Mouse (Mus musculus) heart, postnatal 14 days (tissue): ENCODE measurements around the gene Abat. TPM values are rescaled to one million over a fixed set of nuclear protein-coding genes. Genes with fewer than 3 reads are reported as not detected.

ENCODE experiments used
- DNase-seq, 2 experiments: peaks; one replicate each; pipeline ENCODE4 v3.0.0; 2021 to 2022
- intact Hi-C: fragments of 180-260 bp; cut with DNase I; formaldehyde crosslinking; loops from one replicate; pipeline ENCODE4 v1.15.1; 2025
- long read RNA-seq, 2 experiments: library from polyadenylated mRNA; stranded (forward); transcript quantifications; one replicate each; pipeline ENCODE4 v2.0.0; 2021
- total RNA-seq, 2 experiments: library from RNA; stranded (reverse); gene quantifications; 2 replicates each; pipeline ENCODE4 v1.2.3; 2021

The Abat gene
- total RNA-seq = 1 to 10 TPM; 5.7 to 6.6 TPM
- long read RNA-seq, experiment 1, full-length matches to known transcripts = 3 of 3 reads
- long read RNA-seq, experiment 1, partial matches to known transcripts = 0 of 3 reads
- long read RNA-seq, experiment 1, other reads (novel, unspliced or antisense) = 0 of 3 reads
- long read RNA-seq, experiment 2, full-length matches to known transcripts = 3 of 5 reads
- long read RNA-seq, experiment 2, partial matches to known transcripts = 0 of 5 reads
- long read RNA-seq, experiment 2, other reads (novel, unspliced or antisense) = 2 of 5 reads

GRCm38 (mm10) chr16:8513236-8513906, at the start of gene Abat:
TSS of gene Abat (plus strand) at chr16:8513429.
- intact Hi-C loops = loop anchor here (5.0 kb wide), 1 partner anchor 159 kb away; the partner anchor contains the start of gene Carhsp1
- DNase-seq = peak; percentile 91 to 92

GRCm38 (mm10) chr16:8470132-8470531, 43.1 kb upstream of the Abat start:
- intact Hi-C loops = no loop called here
- no peak for DNase-seq

GRCm38 (mm10) chr16:8470603-8471481, 42.4 kb upstream of the Abat start, which contains the start of gene Mettl22:
TSS of gene Mettl22 (plus strand) at chr16:8470788.
- DNase-seq = peak; percentile 92 to 93
- intact Hi-C loops = no loop called here

- intact Hi-C loops = no loop called here
- no peak for DNase-seq
Observed at GRCm38 (mm10) chr16:8487396-8488005, 25.7 kb upstream of the Abat start.

- intact Hi-C loops = no loop called here
- no peak for DNase-seq
Observed at GRCm38 (mm10) chr16:8489340-8489739, 23.9 kb upstream of the Abat start.

- DNase-seq = no peak
- intact Hi-C loops = loop anchor here (5.0 to 10.0 kb wide), 3 partner anchors 80 to 373 kb away; no protein-coding TSS in a partner anchor
Observed at GRCm38 (mm10) chr16:8491743-8492490, 21.3 kb upstream of the Abat start.

GRCm38 (mm10) chr16:8494268-8494667, 19.0 kb upstream of the Abat start:
- DNase-seq = peak; percentile 58 to 81
- intact Hi-C loops = loop anchor here (1.0 to 10.0 kb wide), 5 partner anchors 82 to 371 kb away; no protein-coding TSS in a partner anchor

GRCm38 (mm10) chr16:8496967-8497366, 16.3 kb upstream of the Abat start:
- DNase-seq = no peak
- intact Hi-C loops = loop anchor here (10.0 kb wide), 2 partner anchors 268 to 368 kb away; no protein-coding TSS in a partner anchor

GRCm38 (mm10) chr16:8504271-8504670, 9.0 kb upstream of the Abat start:
- peak in 1 of 2 experiments; percentile 30 for DNase-seq

GRCm38 (mm10) chr16:8509894-8510293, 3.3 kb upstream of the Abat start:
- no peak for DNase-seq
- intact Hi-C loops = loop anchor here (5.0 kb wide), 1 partner anchor 162 kb away; the partner anchor contains the start of gene Carhsp1

More at GRCm38 (mm10) chr16:8504271-8504670, 9.0 kb upstream of the Abat start:
- intact Hi-C loops = no loop called here

GRCm38 (mm10) chr16:8512830-8513229, 399 bp upstream of the Abat start:
- no peak for DNase-seq
- intact Hi-C loops = loop anchor here (5.0 kb wide), 1 partner anchor 159 kb away; the partner anchor contains the start of gene Carhsp1

- intact Hi-C loops = loop anchor here (5.0 kb wide), 1 partner anchor 158 kb away; the partner anchor contains the start of gene Carhsp1
- DNase-seq = peak; percentile 27 to 51
Observed at GRCm38 (mm10) chr16:8514180-8514579, 951 bp downstream of the Abat start.

- no peak for DNase-seq
- intact Hi-C loops = no loop called here
Observed at GRCm38 (mm10) chr16:8520525-8520924, 7.3 kb downstream of the Abat start.

GRCm38 (mm10) chr16:8521322-8521721, 8.1 kb downstream of the Abat start:
- no peak for DNase-seq
- intact Hi-C loops = no loop called here

- intact Hi-C loops = no loop called here
- DNase-seq = peak; percentile 26 to 36
Observed at GRCm38 (mm10) chr16:8523480-8524144, 10.4 kb downstream of the Abat start.

- DNase-seq = no peak
- intact Hi-C loops = no loop called here
Observed at GRCm38 (mm10) chr16:8524163-8524847, 11.1 kb downstream of the Abat start.

- no peak for DNase-seq
- intact Hi-C loops = no loop called here
Observed at GRCm38 (mm10) chr16:8525293-8525692, 12.1 kb downstream of the Abat start.

GRCm38 (mm10) chr16:8525877-8526276, 12.6 kb downstream of the Abat start:
- intact Hi-C loops = no loop called here
- DNase-seq = no peak
